Mouse (Mus musculus): ENCODE measurements around the gene Appl1.

Gene Appl1

GRCm38 (mm10) chr14:26971106-26971789 lies at the start of gene Appl1:
Gene Appl1, minus strand, starts transcription at chr14:26971232.
- in situ Hi-C loops (cut with MboI; ENCODE audit: low sequenced_read_pairs) = no loop called here

- in situ Hi-C loops (cut with MboI; ENCODE audit: low sequenced_read_pairs) = no loop called here
Measured at GRCm38 (mm10) chr14:27019850-27020249, 48.8 kb upstream of the Appl1 start.

GRCm38 (mm10) chr14:27017936-27018335 lies 46.9 kb upstream of the Appl1 start:
- in situ Hi-C loops (cut with MboI; ENCODE audit: low sequenced_read_pairs) = no loop called here

GRCm38 (mm10) chr14:27013658-27014057 lies 42.6 kb upstream of the Appl1 start:
- in situ Hi-C loops (cut with MboI; ENCODE audit: low sequenced_read_pairs) = no loop called here

GRCm38 (mm10) chr14:27011561-27011960 lies 40.5 kb upstream of the Appl1 start:
- in situ Hi-C loops (cut with MboI; ENCODE audit: low sequenced_read_pairs) = no loop called here

GRCm38 (mm10) chr14:27005937-27006336 lies 34.9 kb upstream of the Appl1 start:
- in situ Hi-C loops (cut with MboI; ENCODE audit: low sequenced_read_pairs) = no loop called here

GRCm38 (mm10) chr14:27004906-27005305 lies 33.9 kb upstream of the Appl1 start:
- in situ Hi-C loops (cut with MboI; ENCODE audit: low sequenced_read_pairs) = no loop called here

GRCm38 (mm10) chr14:27000386-27000785 lies 29.4 kb upstream of the Appl1 start:
- in situ Hi-C loops (cut with MboI; ENCODE audit: low sequenced_read_pairs) = no loop called here

- in situ Hi-C loops (cut with MboI; ENCODE audit: low sequenced_read_pairs) = no loop called here
Measured at GRCm38 (mm10) chr14:26996257-26996656, 25.2 kb upstream of the Appl1 start.

- in situ Hi-C loops (cut with MboI; ENCODE audit: low sequenced_read_pairs) = no loop called here
Measured at GRCm38 (mm10) chr14:26994211-26994741, 23.2 kb upstream of the Appl1 start, which contains the start of gene Hesx1. Gene Hesx1, plus strand, starts transcription at chr14:26994416.

GRCm38 (mm10) chr14:26993427-26993826 lies 22.4 kb upstream of the Appl1 start:
- in situ Hi-C loops (cut with MboI; ENCODE audit: low sequenced_read_pairs) = no loop called here

GRCm38 (mm10) chr14:26991622-26992021 lies 20.6 kb upstream of the Appl1 start:
- in situ Hi-C loops (cut with MboI; ENCODE audit: low sequenced_read_pairs) = no loop called here

- in situ Hi-C loops (cut with MboI; ENCODE audit: low sequenced_read_pairs) = no loop called here
Measured at GRCm38 (mm10) chr14:26988694-26989093, 17.7 kb upstream of the Appl1 start.

- in situ Hi-C loops (cut with MboI; ENCODE audit: low sequenced_read_pairs) = no loop called here
Measured at GRCm38 (mm10) chr14:26982150-26982530, 11.1 kb upstream of the Appl1 start.

- in situ Hi-C loops (cut with MboI; ENCODE audit: low sequenced_read_pairs) = no loop called here
Measured at GRCm38 (mm10) chr14:26981494-26982149, 10.6 kb upstream of the Appl1 start.

- in situ Hi-C loops (cut with MboI; ENCODE audit: low sequenced_read_pairs) = no loop called here
Measured at GRCm38 (mm10) chr14:26981021-26981420, 10.0 kb upstream of the Appl1 start.

- in situ Hi-C loops (cut with MboI; ENCODE audit: low sequenced_read_pairs) = no loop called here
Measured at GRCm38 (mm10) chr14:26979808-26980207, 8.8 kb upstream of the Appl1 start.

GRCm38 (mm10) chr14:26977500-26977899 lies 6.5 kb upstream of the Appl1 start:
- in situ Hi-C loops (cut with MboI; ENCODE audit: low sequenced_read_pairs) = no loop called here

GRCm38 (mm10) chr14:26976212-26976611 lies 5.2 kb upstream of the Appl1 start:
- in situ Hi-C loops (cut with MboI; ENCODE audit: low sequenced_read_pairs) = no loop called here

- in situ Hi-C loops (cut with MboI; ENCODE audit: low sequenced_read_pairs) = no loop called here
Measured at GRCm38 (mm10) chr14:26975490-26975889, 4.5 kb upstream of the Appl1 start.

GRCm38 (mm10) chr14:26973089-26973488 lies 2.1 kb upstream of the Appl1 start:
- in situ Hi-C loops (cut with MboI; ENCODE audit: low sequenced_read_pairs) = no loop called here

GRCm38 (mm10) chr14:26970439-26970932 lies 546 bp downstream of the Appl1 start:
- in situ Hi-C loops (cut with MboI; ENCODE audit: low sequenced_read_pairs) = no loop called here

Data from CH12F3 (cell line).